In the genomic region with DNA sequence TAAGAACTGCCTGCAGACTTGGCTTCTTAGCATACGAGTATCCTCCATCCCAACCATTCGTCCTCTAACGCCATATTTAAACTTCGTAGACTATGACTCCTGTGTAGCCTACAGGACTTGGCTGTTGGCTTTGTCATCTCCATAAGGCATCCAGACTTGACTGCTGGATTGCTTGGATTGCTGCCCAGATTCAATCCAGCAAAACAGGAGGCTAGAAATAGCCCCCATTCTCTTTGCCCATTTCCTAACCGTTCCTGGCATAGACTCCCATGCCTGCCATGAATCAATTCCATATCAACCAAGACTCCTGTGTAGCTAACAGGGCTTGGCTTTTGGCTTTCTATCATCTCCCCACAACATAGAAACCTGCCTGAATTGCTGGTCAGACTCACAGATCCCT, we compare ENCODE assay signal across 27 mouse cellular contexts.
DNase-seq lines count a peak whose midpoint lies in the region; ATAC-seq and TF ChIP-seq lines count a peak whose summit lies in the region.
"Had no signal": no experiment of that assay in that cellular context is flagged by ENCODE, and none has a peak within 500 bp of the region (broad histone marks: within the 10 kb centered on the region; RNA-seq: fewer than 3 reads in every experiment).

No protein-coding gene starts in this region.

- no peaks in the 10 kb centered on the region for H3K4me1 ChIP-seq in heart, embryonic 11.5 days (ENCODE audit: control insufficient read depth, insufficient read depth, low read length)
- no peaks in the 10 kb centered on the region for H3K4me1 ChIP-seq in hindbrain, postnatal 0 days (ENCODE audit: insufficient read depth, low read length)
- H3K4me1 ChIP-seq in hindbrain, embryonic 16.5 days (ENCODE audit: control insufficient read depth, insufficient read depth, low read depth, low read length): no peaks in the 10 kb centered on the region
- no peaks in the 10 kb centered on the region for H3K4me1 ChIP-seq in midbrain, postnatal 0 days (ENCODE audit: insufficient read depth, low read length)
- H3K4me1 ChIP-seq in midbrain, embryonic 14.5 days (ENCODE audit: control insufficient read depth, insufficient read depth, low read length): no peaks in the 10 kb centered on the region
- H3K4me1 ChIP-seq: embryonic facial prominence, embryonic 10.5 days; forebrain, embryonic 12.5 days; forebrain, embryonic 15.5 days; heart, embryonic 13.5 days; hindbrain, embryonic 12.5 days; hindbrain, embryonic 15.5 days had no signal

- peak; percentile 87 for DNase-seq in cerebellum, postnatal 10 days
- DNase-seq in cerebellum, adult 9-10 months: no peak
- DNase-seq in heart, adult 8-10 months (ENCODE audit: low spot score): peak; percentile 3
- peak; percentile 61 for DNase-seq in hindbrain, postnatal 0 days (ENCODE audit: low spot score)
- peak; percentile 66 for DNase-seq in midbrain, postnatal 0 days (ENCODE audit: low spot score)
- DNase-seq in midbrain, embryonic 14.5 days: no peak
- DNase-seq: adrenal gland, postnatal 10 days; adrenal gland, postnatal 36 days; cerebellum, adult 11 months; cerebellum, adult 2 months; cerebellum, postnatal 36 days; embryo, embryonic 11 days; gastrocnemius, postnatal 25 days; kidney, adult 18-20 months had no signal

- no peak for TF ChIP-seq CTCF in hindbrain, postnatal 0 days (IDR thresholded peaks at IDR 0.05; ENCODE audit: low read depth)
- TF ChIP-seq CTCF in midbrain, postnatal 0 days (IDR thresholded peaks at IDR 0.05): no peak

- 83% methylated on average over 5 of the region's 5 CpGs for WGBS in heart, embryonic 11.5 days (ENCODE audit: insufficient replicate concordance)
- WGBS in hindbrain, postnatal 0 days: 70% methylated on average over 5 of the region's 5 CpGs
- WGBS in hindbrain, embryonic 16.5 days: 80% methylated on average over 5 of the region's 5 CpGs
- WGBS in midbrain, postnatal 0 days: 91% methylated on average over 5 of the region's 5 CpGs
- 95% methylated on average over 5 of the region's 5 CpGs for WGBS in midbrain, embryonic 14.5 days

- no peak for ATAC-seq in heart, embryonic 11.5 days (replicated peaks; ENCODE audit: insufficient number of reproducible peaks, low FRiP score, low TSS enrichment)
- ATAC-seq in hindbrain, postnatal 0 days: 0 out of 2 replicates have a peak, but pooled peaks have one; percentile 35
- ATAC-seq in hindbrain, embryonic 16.5 days: no peak
- no peak for ATAC-seq in midbrain, postnatal 0 days (ENCODE audit: low FRiP score)
- ATAC-seq in midbrain, embryonic 14.5 days (ENCODE audit: low FRiP score, low TSS enrichment): no peak
- ATAC-seq: forebrain, embryonic 15.5 days; inflammation-experienced regulatory T-cells, adult 6 months; intestine, embryonic 16.5 days had no signal

- no peak overlapping the region for H3K9ac ChIP-seq in heart, embryonic 11.5 days (ENCODE audit: low read depth, low read length)
- no peak overlapping the region for H3K9ac ChIP-seq in hindbrain, postnatal 0 days (replicated peaks; ENCODE audit: low read length)
- H3K9ac ChIP-seq in hindbrain, embryonic 16.5 days (ENCODE audit: low read depth, low read length): no peak overlapping the region
- H3K9ac ChIP-seq in midbrain, postnatal 0 days (replicated peaks; ENCODE audit: low read length, poor library complexity, severe bottlenecking): no peak overlapping the region
- no peak overlapping the region for H3K9ac ChIP-seq in midbrain, embryonic 14.5 days (replicated peaks; ENCODE audit: low read length)
- H3K9ac ChIP-seq: embryonic facial prominence, embryonic 13.5 days; forebrain, embryonic 12.5 days; forebrain, embryonic 15.5 days; heart, embryonic 13.5 days; hindbrain, embryonic 12.5 days; hindbrain, embryonic 15.5 days had no signal

- H3K36me3 ChIP-seq in heart, embryonic 11.5 days (ENCODE audit: control insufficient read depth, insufficient read depth, low read length): no peaks in the 10 kb centered on the region
- H3K36me3 ChIP-seq in hindbrain, postnatal 0 days (ENCODE audit: insufficient read depth, low read length): no peaks in the 10 kb centered on the region
- H3K36me3 ChIP-seq in hindbrain, embryonic 16.5 days (ENCODE audit: control insufficient read depth, insufficient read depth, low read length): no peaks in the 10 kb centered on the region
- H3K36me3 ChIP-seq in midbrain, postnatal 0 days (ENCODE audit: insufficient read depth, low read length): no peaks in the 10 kb centered on the region
- no peaks in the 10 kb centered on the region for H3K36me3 ChIP-seq in midbrain, embryonic 14.5 days (ENCODE audit: control insufficient read depth, insufficient read depth, low read length)
- H3K36me3 ChIP-seq: embryonic facial prominence, embryonic 10.5 days; embryonic facial prominence, embryonic 13.5 days; forebrain, embryonic 12.5 days; forebrain, embryonic 15.5 days; heart, embryonic 13.5 days; hindbrain, embryonic 12.5 days; hindbrain, embryonic 15.5 days had no signal

- no peak overlapping the region for H3K27ac ChIP-seq in heart, embryonic 11.5 days (ENCODE audit: low read depth, low read length)
- no peak overlapping the region for H3K27ac ChIP-seq in hindbrain, postnatal 0 days
- no peak overlapping the region for H3K27ac ChIP-seq in hindbrain, embryonic 16.5 days (ENCODE audit: low read depth, low read length)
- H3K27ac ChIP-seq in midbrain, postnatal 0 days (ENCODE audit: low read depth, low read length): no peak overlapping the region
- H3K27ac ChIP-seq in midbrain, embryonic 14.5 days (replicated peaks; ENCODE audit: low read depth, low read length): no peak overlapping the region
- H3K27ac ChIP-seq: embryonic facial prominence, embryonic 10.5 days; embryonic facial prominence, embryonic 13.5 days; forebrain, embryonic 12.5 days; forebrain, embryonic 15.5 days; heart, adult 2 months; heart, embryonic 13.5 days; hindbrain, embryonic 12.5 days; hindbrain, embryonic 15.5 days had no signal

- H3K9me3 ChIP-seq in heart, embryonic 11.5 days (replicated peaks; ENCODE audit: control insufficient read depth, low read length): no peaks in the 10 kb centered on the region
- no peaks in the 10 kb centered on the region for H3K9me3 ChIP-seq in hindbrain, postnatal 0 days (ENCODE audit: low read length)
- peaks cover 3% of the 10 kb centered on the region; the same call in 1 of the 2 replicates for H3K9me3 ChIP-seq in hindbrain, embryonic 16.5 days (ENCODE audit: control insufficient read depth, low read length)
- H3K9me3 ChIP-seq in midbrain, postnatal 0 days (ENCODE audit: low read length): no peaks in the 10 kb centered on the region
- no peaks in the 10 kb centered on the region for H3K9me3 ChIP-seq in midbrain, embryonic 14.5 days (ENCODE audit: control insufficient read depth, low read length)
- H3K9me3 ChIP-seq: embryonic facial prominence, embryonic 10.5 days; embryonic facial prominence, embryonic 13.5 days; forebrain, embryonic 12.5 days; forebrain, embryonic 15.5 days; hindbrain, embryonic 12.5 days; hindbrain, embryonic 15.5 days had no signal

- no peak overlapping the region for H3K4me3 ChIP-seq in heart, embryonic 11.5 days (ENCODE audit: low read depth, low read length)
- H3K4me3 ChIP-seq in hindbrain, postnatal 0 days (ENCODE audit: low read length): no peak overlapping the region
- H3K4me3 ChIP-seq in hindbrain, embryonic 16.5 days (ENCODE audit: low read length): no peak overlapping the region
- H3K4me3 ChIP-seq in midbrain, postnatal 0 days (ENCODE audit: low read depth, low read length): no peak overlapping the region
- H3K4me3 ChIP-seq in midbrain, embryonic 14.5 days (replicated peaks; ENCODE audit: low read depth, low read length): no peak overlapping the region
- H3K4me3 ChIP-seq: embryonic facial prominence, embryonic 10.5 days; embryonic facial prominence, embryonic 13.5 days; erythroblast, embryonic 14.5 days; forebrain, embryonic 12.5 days; forebrain, embryonic 15.5 days; heart, adult 2 months; heart, embryonic 13.5 days; hindbrain, embryonic 12.5 days; hindbrain, embryonic 15.5 days had no signal

- H3K27me3 ChIP-seq in heart, embryonic 11.5 days (ENCODE audit: control insufficient read depth, insufficient read depth, low read length): no peaks in the 10 kb centered on the region
- no peaks in the 10 kb centered on the region for H3K27me3 ChIP-seq in hindbrain, postnatal 0 days (ENCODE audit: insufficient read depth, low read length)
- H3K27me3 ChIP-seq in hindbrain, embryonic 16.5 days (replicated peaks; ENCODE audit: control insufficient read depth, insufficient read depth, low read length): no peaks in the 10 kb centered on the region
- no peaks in the 10 kb centered on the region for H3K27me3 ChIP-seq in midbrain, postnatal 0 days (ENCODE audit: insufficient read depth, low read length)
- no peaks in the 10 kb centered on the region for H3K27me3 ChIP-seq in midbrain, embryonic 14.5 days (ENCODE audit: control insufficient read depth, insufficient read depth, low read length)
- H3K27me3 ChIP-seq: embryonic facial prominence, embryonic 13.5 days; forebrain, embryonic 12.5 days; forebrain, embryonic 15.5 days; heart, embryonic 13.5 days; hindbrain, embryonic 12.5 days; hindbrain, embryonic 15.5 days had no signal

- no peak overlapping the region for H3K4me2 ChIP-seq in heart, embryonic 11.5 days
- no peak overlapping the region for H3K4me2 ChIP-seq in hindbrain, postnatal 0 days (ENCODE audit: low read depth, low read length)
- no peak overlapping the region for H3K4me2 ChIP-seq in hindbrain, embryonic 16.5 days (ENCODE audit: low read length)
- H3K4me2 ChIP-seq in midbrain, postnatal 0 days (ENCODE audit: low read depth, low read length, poor library complexity, severe bottlenecking): no peak overlapping the region
- no peak overlapping the region for H3K4me2 ChIP-seq in midbrain, embryonic 14.5 days (ENCODE audit: low read length)
- H3K4me2 ChIP-seq: embryonic facial prominence, embryonic 13.5 days; forebrain, embryonic 12.5 days; forebrain, embryonic 15.5 days; heart, embryonic 13.5 days; hindbrain, embryonic 12.5 days; hindbrain, embryonic 15.5 days had no signal

Comparison
In these comparisons a context has a peak if more than half of its experiments do, and no peak if none do; other contexts are left out.
1. DNase-seq: peak in cerebellum, postnatal 10 days (2 of 2), heart, adult 8-10 months (single experiment), hindbrain, postnatal 0 days (single experiment) and midbrain, postnatal 0 days (single experiment); none in cerebellum, adult 9-10 months (single experiment) and midbrain, embryonic 14.5 days (single experiment).